8 mouse cellular contexts compared by ENCODE assay signal in the genomic region with DNA sequence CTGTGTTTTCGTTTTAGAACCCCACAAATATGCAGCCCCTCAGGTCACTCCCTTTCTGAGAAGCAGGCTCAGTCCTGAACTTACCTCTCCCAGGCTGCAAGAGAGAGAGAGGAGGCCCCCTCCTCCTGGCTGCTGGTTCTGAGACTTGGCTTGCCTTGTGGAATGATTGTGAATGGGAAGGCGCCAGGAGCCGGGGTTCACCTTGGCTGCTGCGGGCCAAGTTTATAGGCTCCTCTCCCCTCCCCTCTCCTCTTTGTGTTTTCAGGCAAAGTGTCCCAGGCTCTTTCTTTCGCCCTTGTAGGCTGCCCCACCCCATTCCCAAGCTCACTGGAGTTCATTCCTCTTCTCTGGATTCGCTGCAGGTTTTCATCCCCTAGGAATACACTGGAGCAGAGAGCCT. TPM values are rescaled to one million over a fixed set of nuclear protein-coding genes. Genes with fewer than 3 reads are reported as not detected.
DNase-seq lines count a peak whose midpoint lies in the region; ATAC-seq and TF ChIP-seq lines count a peak whose summit lies in the region.

No protein-coding gene starts in this region.

- H3K36me3 ChIP-seq in kidney, embryonic 15.5 days = no peaks in the 10 kb centered on the region
- H3K36me3 ChIP-seq in macrophage (ENCODE audit: inconsistent target) = no peaks in the 10 kb centered on the region

- H3K27me3 ChIP-seq in kidney, embryonic 15.5 days = peaks cover 8% of the 10 kb centered on the region; the same call in 1 of the 2 replicates

- peak overlapping the region; percentile 36 for H3K9ac ChIP-seq in kidney, embryonic 15.5 days

- no peak for TF ChIP-seq CTCF in bone marrow macrophage, adult 2 months (IDR thresholded peaks at IDR 0.05; ENCODE audit: low read depth, low read length)

- H3K4me2 ChIP-seq in kidney, embryonic 15.5 days = peak overlapping the region; percentile 96

- no peaks in the 10 kb centered on the region for H3K9me3 ChIP-seq in kidney, embryonic 15.5 days (replicated peaks)

- TF ChIP-seq POLR2A in bone marrow macrophage, adult 2 months (IDR thresholded peaks at IDR 0.05; ENCODE audit: borderline replicate concordance, low read depth, low read length) = no peak

- H3K27ac ChIP-seq in kidney, embryonic 15.5 days = no peak overlapping the region
- H3K27ac ChIP-seq in bone marrow macrophage, adult 2 months (ENCODE audit: insufficient read depth, low read depth, low read length) = no peak overlapping the region
- no peak overlapping the region for H3K27ac ChIP-seq in macrophage

- no peak for DNase-seq in kidney, adult 11 months
- peak; percentile 35 to 60 for DNase-seq in heart, postnatal 14 days
- DNase-seq in layer of hippocampus, adult 18-20 months (ENCODE audit: low spot score in 2 of 2) = no peak
- no peak for DNase-seq in testis, postnatal 10 days (ENCODE audit: low spot score)
- DNase-seq in right cerebral cortex, adult 18-20 months = no peak

- intact Hi-C loops in heart, postnatal 14 days (cut with DNase I) = loop anchor here (5.0 kb wide), 1 partner anchor 115 kb away; no protein-coding TSS in a partner anchor

- ATAC-seq in kidney, embryonic 15.5 days (replicated peaks; ENCODE audit: low FRiP score) = no peak

- H3K4me3 ChIP-seq in kidney, embryonic 15.5 days (replicated peaks) = peak overlapping the region; percentile 61
- peak overlapping the region; percentile 67 for H3K4me3 ChIP-seq in bone marrow macrophage, adult 2 months (ENCODE audit: insufficient read depth, low read length)
- H3K4me3 ChIP-seq in macrophage (ENCODE audit: inconsistent target) = peak overlapping the region; percentile 4; the same call in 1 of the 2 replicates

- WGBS in kidney, embryonic 15.5 days = 4% methylated on average over 6 of the region's 6 CpGs
- 24% methylated on average over 6 of the region's 6 CpGs for WGBS in macrophage (ENCODE audit: missing documents)

- no peaks in the 10 kb centered on the region for H3K79me2 ChIP-seq in macrophage (ENCODE audit: inconsistent target)

- H3K4me1 ChIP-seq in kidney, embryonic 15.5 days = peaks cover 21% of the 10 kb centered on the region
- H3K4me1 ChIP-seq in bone marrow macrophage, adult 2 months (ENCODE audit: control insufficient read depth, insufficient read depth, low read length) = peaks cover 11% of the 10 kb centered on the region

RNA-seq across cellular contexts. Expression of a gene that starts 0.8 kb away (rescaled TPM):
- polyA plus RNA-seq in kidney, embryonic 15.5 days (2015; fragmentation: Nextera tagmentation; extraction: Ambion mirVana) = 4.5 and 6.0 TPM in 2 replicates
- 0.37 and 0.78 TPM in 2 replicates for polyA plus RNA-seq in bone marrow macrophage, adult 2 months (2012; ENCODE audit: insufficient read depth, insufficient read length, missing spikeins)
- total RNA-seq in heart, postnatal 14 days (2021) = 10 to 100 TPM; 11.6 to 12.8 TPM
- 1 to 10 TPM in 2 of 26 experiments, under 1 TPM in 17, not detected in 7; 0.13 to 7.5 (median 0.30) TPM for total RNA-seq in macrophage (2018; cell fraction: chromatin; rRNA removed)
- under 1 TPM in 20 of 26 experiments, not detected in 6; 0.03 to 0.29 (median 0.06) TPM for total RNA-seq in macrophage (2018; cell fraction: cytosol; rRNA removed)
- total RNA-seq in macrophage (2018; cell fraction: nucleus; rRNA removed) = 1 to 10 TPM in 1 of 26 experiments, under 1 TPM in 14, not detected in 11; 0.11 to 4.8 (median 0.19) TPM
- polyA plus RNA-seq in macrophage (2018) = 0.04 to 0.09 TPM (median 0.07 TPM) in 3 replicates
- 1 to 10 TPM; 2.2 to 2.6 TPM for total RNA-seq in layer of hippocampus, adult 18-20 months (2021)

RNA-seq across cellular contexts. Expression of a gene that starts 34.7 kb away (rescaled TPM):
- 9.7 and 10.5 TPM in 2 replicates for polyA plus RNA-seq in kidney, embryonic 15.5 days (2015; fragmentation: Nextera tagmentation; extraction: Ambion mirVana)
- polyA plus RNA-seq in bone marrow macrophage, adult 2 months (2012; ENCODE audit: insufficient read depth, insufficient read length, missing spikeins) = 20.0 and 20.8 TPM in 2 replicates
- 10 to 100 TPM in 1 of 2 experiments, 1 to 10 TPM in 1; 9.4 to 10.4 TPM for total RNA-seq in heart, postnatal 14 days (2021)
- total RNA-seq in macrophage (2018; cell fraction: chromatin; rRNA removed) = 1 to 10 TPM; 1.3 to 8.2 (median 3.5) TPM
- total RNA-seq in macrophage (2018; cell fraction: cytosol; rRNA removed) = 1 to 10 TPM in 22 of 26 experiments, under 1 TPM in 4; 0.38 to 2.9 (median 1.6) TPM
- total RNA-seq in macrophage (2018; cell fraction: nucleus; rRNA removed) = 10 to 100 TPM in 1 of 26 experiments, 1 to 10 TPM in 25; 1.1 to 12.0 (median 3.1) TPM
- 1.5 to 5.0 TPM (median 2.6 TPM) in 3 replicates for polyA plus RNA-seq in macrophage (2018)
- total RNA-seq in layer of hippocampus, adult 18-20 months (2021) = under 1 TPM; 0.36 to 0.84 TPM

RNA-seq across cellular contexts. Expression of a gene that starts 40.6 kb away (rescaled TPM):
- 10.9 and 12.5 TPM in 2 replicates for polyA plus RNA-seq in kidney, embryonic 15.5 days (2015; fragmentation: Nextera tagmentation; extraction: Ambion mirVana)
- 6.9 and 7.8 TPM in 2 replicates for polyA plus RNA-seq in bone marrow macrophage, adult 2 months (2012; ENCODE audit: insufficient read depth, insufficient read length, missing spikeins)
- 10 to 100 TPM; 77.1 to 77.6 TPM for total RNA-seq in heart, postnatal 14 days (2021)
- 1 to 10 TPM in 2 of 26 experiments, not detected in 24; 1.2 to 2.9 TPM for total RNA-seq in macrophage (2018; cell fraction: chromatin; rRNA removed)
- total RNA-seq in macrophage (2018; cell fraction: cytosol; rRNA removed) = under 1 TPM in 12 of 26 experiments, not detected in 14; 0.09 to 0.22 (median 0.13) TPM
- total RNA-seq in macrophage (2018; cell fraction: nucleus; rRNA removed) = under 1 TPM in 2 of 26 experiments, not detected in 24; 0.40 to 0.43 TPM
- not detected in 3 replicates for polyA plus RNA-seq in macrophage (2018)
- total RNA-seq in layer of hippocampus, adult 18-20 months (2021) = under 1 TPM in 1 of 2 experiments, not detected in 1; 0.50 TPM

Comparison
In these comparisons a context has a peak if more than half of its experiments do, and no peak if none do; other contexts are left out.
1. H3K4me3 ChIP-seq: peak in every context shown above with its lines; median percentile 67 in bone marrow macrophage, adult 2 months; 61 in kidney, embryonic 15.5 days; 4 in macrophage.
2. DNase-seq: peak in heart, postnatal 14 days (2 of 2); none in kidney, adult 11 months (single experiment), layer of hippocampus, adult 18-20 months (0 of 2), testis, postnatal 10 days (single experiment) and right cerebral cortex, adult 18-20 months (single experiment).